ENCODE assay signal across 16 mouse cellular contexts in genomic region chr14:32947512-32947911, GRCm38 (mm10). TPM values are rescaled to one million over a fixed set of nuclear protein-coding genes. Genes with fewer than 3 reads are reported as not detected.
DNase-seq lines count a peak whose midpoint lies in the region; ATAC-seq lines count a peak whose summit lies in the region.
"Had no signal": no experiment of that assay in that cellular context is flagged by ENCODE, and none has a peak within 500 bp of the region (broad histone marks: within the 10 kb centered on the region; RNA-seq: fewer than 3 reads in every experiment).

No protein-coding gene starts in this region.

- WGBS in heart, embryonic 12.5 days = 87% methylated on average over 2 of the region's 2 CpGs

- peaks cover 11% of the 10 kb centered on the region for H3K4me1 ChIP-seq in heart, embryonic 12.5 days (replicated peaks)
- H3K4me1 ChIP-seq: liver, embryonic 12.5 days had no signal

- 0 out of 2 replicates have a peak, but pooled peaks cover 5% of the 10 kb centered on the region for H3K27me3 ChIP-seq in heart, embryonic 12.5 days (replicated peaks)

- ATAC-seq in heart, embryonic 12.5 days (ENCODE audit: insufficient number of reproducible peaks, low FRiP score) = no peak
- no peak for ATAC-seq in CD4-positive, CD25-positive, alpha-beta regulatory T cell, adult 4 months
- ATAC-seq: liver, embryonic 12.5 days; Patski had no signal

- H3K9ac ChIP-seq in heart, embryonic 12.5 days = no peak overlapping the region
- H3K9ac ChIP-seq: kidney, embryonic 15.5 days; liver, embryonic 12.5 days; neural tube, embryonic 15.5 days had no signal

- intact Hi-C loops in heart, postnatal 10 days (cut with DNase I) = no loop called here
- intact Hi-C loops in left cerebral cortex, postnatal 36 days (cut with DNase I) = no loop called here

- H3K4me3 ChIP-seq in heart, embryonic 12.5 days = no peak overlapping the region
- H3K4me3 ChIP-seq: kidney, embryonic 15.5 days; liver, embryonic 12.5 days; neural tube, embryonic 15.5 days had no signal

- no peak overlapping the region for H3K4me2 ChIP-seq in heart, embryonic 12.5 days
- H3K4me2 ChIP-seq: kidney, embryonic 15.5 days; liver, embryonic 12.5 days; neural tube, embryonic 15.5 days had no signal

- no peaks in the 10 kb centered on the region for H3K36me3 ChIP-seq in heart, embryonic 12.5 days
- H3K36me3 ChIP-seq: kidney, embryonic 15.5 days; liver, embryonic 12.5 days; neural tube, embryonic 15.5 days had no signal

- DNase-seq in cerebellum, postnatal 10 days = peak; percentile 12 to 17
- DNase-seq in cerebellum, adult 9-11 months = no peak
- peak; percentile 32 to 48 for DNase-seq in heart, adult 9 months (ENCODE audit: low spot score in 2 of 2)
- peak; percentile 40 to 41 for DNase-seq in heart, postnatal 10 days
- peak; percentile 39 to 56 for DNase-seq in left cerebral cortex, postnatal 36 days (ENCODE audit: low spot score in 2 of 2)
- no peak for DNase-seq in thymus, postnatal 0 days (ENCODE audit: low spot score)
- DNase-seq: cerebellum, adult 18-20 months; retina, postnatal 1 day; thymus, postnatal 4 days had no signal

- H3K27ac ChIP-seq in heart, embryonic 12.5 days (ENCODE audit: poor library complexity, severe bottlenecking) = no peak overlapping the region
- H3K27ac ChIP-seq: kidney, embryonic 15.5 days; liver, embryonic 12.5 days; neural tube, embryonic 15.5 days had no signal

- no peaks in the 10 kb centered on the region for H3K9me3 ChIP-seq in heart, embryonic 12.5 days (replicated peaks)
- H3K9me3 ChIP-seq: kidney, embryonic 15.5 days; liver, embryonic 12.5 days; neural tube, embryonic 15.5 days had no signal

RNA-seq across cellular contexts. Expression of gene Lrrc18, which starts 43.7 kb away (rescaled TPM):
- polyA plus RNA-seq in heart, embryonic 12.5 days (2016; fragmentation: Nextera tagmentation; extraction: Ambion mirVana) = 0.22 and 0.51 TPM in 2 replicates
- total RNA-seq in heart, postnatal 10 days (2021) = under 1 TPM; 0.35 to 0.45 TPM
- under 1 TPM; 0.37 to 0.43 TPM for total RNA-seq in left cerebral cortex, postnatal 36 days (2021)
- not detected for polyA plus RNA-seq in CD4-positive, CD25-positive, alpha-beta regulatory T cell, adult 4 months (2017; shearing (Covaris generic))
- 0.52 and 0.89 TPM in 2 replicates for polyA plus RNA-seq in thymus, postnatal 0 days (2015; fragmentation: Nextera tagmentation; extraction: Ambion mirVana)
- total RNA-seq: megakaryocyte-erythroid progenitor cell, adult 5-6 weeks had no signal
- polyA plus RNA-seq: Patski had no signal

Comparison
In these comparisons a context has a peak if more than half of its experiments do, and no peak if none do; other contexts are left out.
1. DNase-seq: peak in cerebellum, postnatal 10 days (2 of 2), heart, adult 9 months (2 of 2), heart, postnatal 10 days (2 of 2) and left cerebral cortex, postnatal 36 days (2 of 2); none in cerebellum, adult 9-11 months (single experiment) and thymus, postnatal 0 days (single experiment).